Mouse (Mus musculus): ENCODE results near the gene Smco3. TPM values are rescaled to one million over a fixed set of nuclear protein-coding genes. Genes with fewer than 3 reads are reported as not detected.

Smco3 gene
- total and polyA plus RNA-seq, 3 experiments, result 0.38 TPM; not detected in 2

DNA sequence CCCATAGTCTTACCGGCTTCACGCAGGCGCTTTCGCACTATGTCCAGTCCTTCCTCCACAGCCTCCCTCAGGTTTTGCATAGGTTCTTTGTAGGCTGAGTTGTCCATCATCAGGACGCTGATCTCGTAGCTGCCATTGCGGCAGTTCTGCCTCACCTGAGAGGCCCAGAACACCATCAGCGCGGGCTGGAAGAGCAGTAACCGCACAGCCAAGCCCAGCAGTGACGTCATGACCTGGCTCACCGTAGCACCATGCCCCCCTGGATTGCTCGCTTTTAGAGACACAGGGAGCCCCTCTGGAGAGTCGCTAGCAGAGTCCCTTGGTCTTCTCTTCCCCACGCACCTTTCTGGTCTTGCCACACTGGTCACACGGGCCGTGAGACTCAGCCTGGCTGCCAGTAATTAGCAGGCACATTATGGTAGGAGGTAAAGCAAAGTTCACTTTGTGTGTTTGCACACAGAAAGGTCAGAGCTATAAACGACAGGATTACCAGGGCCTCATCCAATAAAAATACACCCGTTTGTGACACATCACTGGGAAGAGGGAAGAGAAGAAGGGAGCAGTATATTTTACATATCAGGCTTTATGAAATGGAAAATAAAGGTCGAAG, 53.8 kb downstream of the Smco3 start, which contains the start of gene Gucy2c:
Gene Gucy2c (minus strand): TSS at position 389 of the 610 bp plus-strand sequence.
- no peak for TF ChIP-seq GATA2 (IDR thresholded peaks at IDR 0.05; ENCODE audit: borderline replicate concordance, low read depth, low read length)
- TF ChIP-seq CTCF (IDR thresholded peaks at IDR 0.05; ENCODE audit: low read depth, low read length), result no peak
- TF ChIP-seq GATA1 (IDR thresholded peaks at IDR 0.05; ENCODE audit: borderline replicate concordance, low read length), result no peak
- TF ChIP-seq POLR2AphosphoS5 (IDR thresholded peaks at IDR 0.05; ENCODE audit: insufficient replicate concordance, low read depth, low read length), result no peak
- TF ChIP-seq TAL1 (conservative IDR thresholded peaks at IDR 0.05; ENCODE audit: low read depth, low read length), result no peak
- H3K27me3 ChIP-seq (ENCODE audit: insufficient read depth, low read length), result no peaks in the 10 kb centered on the region
- DNase-seq (ENCODE audit: low spot score), result no peak
- H3K9me3 ChIP-seq (replicated peaks), result no peaks in the 10 kb centered on the region
- no peak for ATAC-seq (ENCODE audit: extremely low read depth, insufficient number of reproducible peaks, low FRiP score, poor library complexity, severe bottlenecking)
- H3K4me1 ChIP-seq (ENCODE audit: insufficient read depth, low read depth, low read length), result no peaks in the 10 kb centered on the region
- H3K36me3 ChIP-seq (replicated peaks), result no peaks in the 10 kb centered on the region
- no peak within 1 kb of the TSS for H3K4me3 ChIP-seq (ENCODE audit: low read depth, low read length)

Other genes starting within 250 kb of the Smco3 start
- gene Plbd1, start 173.5 kb downstream of the Smco3 start, total RNA-seq (2014; fragmentation: Nextera tagmentation), result not detected in 2 replicates
- not detected in 2 replicates for gene Plbd1, start 173.5 kb downstream of the Smco3 start, total RNA-seq (2017)
- not detected in 2 replicates for gene Plbd1, start 173.5 kb downstream of the Smco3 start, polyA plus RNA-seq (2012)
- not detected in 2 replicates for gene Gucy2c, start 53.7 kb downstream of the Smco3 start, total RNA-seq (2014; fragmentation: Nextera tagmentation)
- gene Gucy2c, start 53.7 kb downstream of the Smco3 start, total RNA-seq (2017), result under 0.01 TPM in 1 of 2 replicates, not detected in the other
- not detected in 2 replicates for gene Gucy2c, start 53.7 kb downstream of the Smco3 start, polyA plus RNA-seq (2012)
- gene Hist4h4, start 31.0 kb downstream of the Smco3 start, total RNA-seq (2014; fragmentation: Nextera tagmentation), result 179 and 196 TPM in 2 replicates
- gene Hist4h4, start 31.0 kb downstream of the Smco3 start, total RNA-seq (2017), result 60.9 and 79.0 TPM in 2 replicates
- 0.89 and 6.6 TPM in 2 replicates for gene Hist4h4, start 31.0 kb downstream of the Smco3 start, polyA plus RNA-seq (2012)
- gene H2afj, start 27.2 kb downstream of the Smco3 start, total RNA-seq (2014; fragmentation: Nextera tagmentation), result 17.4 and 23.6 TPM in 2 replicates
- gene H2afj, start 27.2 kb downstream of the Smco3 start, total RNA-seq (2017), result 84.6 and 98.5 TPM in 2 replicates
- gene H2afj, start 27.2 kb downstream of the Smco3 start, polyA plus RNA-seq (2012), result 479 and 625 TPM in 2 replicates
- 2.0 and 2.6 TPM in 2 replicates for gene BC049715, start 7.8 kb downstream of the Smco3 start, total RNA-seq (2014; fragmentation: Nextera tagmentation)
- gene BC049715, start 7.8 kb downstream of the Smco3 start, total RNA-seq (2017), result 1.5 and 1.9 TPM in 2 replicates
- 2.6 and 4.2 TPM in 2 replicates for gene BC049715, start 7.8 kb downstream of the Smco3 start, polyA plus RNA-seq (2012)
- 172 and 202 TPM in 2 replicates for gene Wbp11, start 7.2 kb downstream of the Smco3 start, total RNA-seq (2014; fragmentation: Nextera tagmentation)
- 35.3 and 49.0 TPM in 2 replicates for gene Wbp11, start 7.2 kb downstream of the Smco3 start, total RNA-seq (2017)
- gene Wbp11, start 7.2 kb downstream of the Smco3 start, polyA plus RNA-seq (2012), result 307 and 347 TPM in 2 replicates
- gene Art4, start 22.3 kb upstream of the Smco3 start, total RNA-seq (2014; fragmentation: Nextera tagmentation), result 14.2 and 27.8 TPM in 2 replicates
- gene Art4, start 22.3 kb upstream of the Smco3 start, total RNA-seq (2017), result 30.5 and 31.7 TPM in 2 replicates
- 1.7 and 1.8 TPM in 2 replicates for gene Art4, start 22.3 kb upstream of the Smco3 start, polyA plus RNA-seq (2012)
- not detected in 2 replicates for gene Mgp, start 40.4 kb upstream of the Smco3 start, total RNA-seq (2014; fragmentation: Nextera tagmentation)
- gene Mgp, start 40.4 kb upstream of the Smco3 start, total RNA-seq (2017), result 0.16 and 0.41 TPM in 2 replicates
- gene Mgp, start 40.4 kb upstream of the Smco3 start, polyA plus RNA-seq (2012), result not detected in 2 replicates
- 0.34 TPM in 1 of 2 replicates, not detected in the other for gene Erp27, start 86.7 kb upstream of the Smco3 start, total RNA-seq (2014; fragmentation: Nextera tagmentation)
- 0.76 and 0.87 TPM in 2 replicates for gene Erp27, start 86.7 kb upstream of the Smco3 start, total RNA-seq (2017)
- gene Erp27, start 86.7 kb upstream of the Smco3 start, polyA plus RNA-seq (2012), result not detected in 2 replicates
- gene Pde6h, start 88.4 kb upstream of the Smco3 start, total RNA-seq (2014; fragmentation: Nextera tagmentation), result not detected in 2 replicates
- 0.05 and 0.06 TPM in 2 replicates for gene Pde6h, start 88.4 kb upstream of the Smco3 start, total RNA-seq (2017)
- gene Pde6h, start 88.4 kb upstream of the Smco3 start, polyA plus RNA-seq (2012), result not detected in 2 replicates
- 1,122 and 1,191 TPM in 2 replicates for gene Arhgdib, start 106.4 kb upstream of the Smco3 start, total RNA-seq (2014; fragmentation: Nextera tagmentation)
- 613 and 661 TPM in 2 replicates for gene Arhgdib, start 106.4 kb upstream of the Smco3 start, total RNA-seq (2017)
- gene Arhgdib, start 106.4 kb upstream of the Smco3 start, polyA plus RNA-seq (2012), result 119 and 124 TPM in 2 replicates

All from G1E (cell line).